Comparison of ENCODE assay signal across 20 mouse cellular contexts in genomic region chr6:90812072-90812471, GRCm38 (mm10).
DNase-seq lines count a peak whose midpoint lies in the region; ATAC-seq lines count a peak whose summit lies in the region.
"Had no signal": no experiment of that assay in that cellular context is flagged by ENCODE, and none has a peak within 500 bp of the region (broad histone marks: within the 10 kb centered on the region; RNA-seq: fewer than 3 reads in every experiment).

No protein-coding gene starts in this region.

- no peak for ATAC-seq in forebrain, embryonic 15.5 days (replicated peaks)
- ATAC-seq: forebrain, embryonic 14.5 days; midbrain, embryonic 16.5 days had no signal

- WGBS in forebrain, embryonic 15.5 days: 57% methylated on average over 3 of the region's 3 CpGs

- peak; percentile 16 for DNase-seq in heart, adult 8-10 months (ENCODE audit: low spot score)
- DNase-seq in heart, postnatal 25 days (ENCODE audit: low spot score): no peak
- DNase-seq in right cerebral cortex, adult 18-20 months: peak; percentile 61
- DNase-seq in right cerebral cortex, adult 2 months (ENCODE audit: low spot score in 2 of 2): no peak
- DNase-seq in cerebellum, adult 9-11 months: peak; percentile 95
- DNase-seq in adrenal gland, postnatal 14 days: no peak
- DNase-seq: adrenal gland, postnatal 25 days; kidney, adult 18-20 months; liver, embryonic 13.5 days; lung, embryonic 14.5 days; lung, postnatal 36 days; thymus, postnatal 14 days had no signal

- H3K9me3 ChIP-seq in forebrain, embryonic 15.5 days: no peaks in the 10 kb centered on the region
- H3K9me3 ChIP-seq: embryonic facial prominence, embryonic 13.5 days; heart, embryonic 15.5 days; hindbrain, embryonic 10.5 days; limb, embryonic 13.5 days; liver, embryonic 13.5 days had no signal

- no peaks in the 10 kb centered on the region for H3K27me3 ChIP-seq in forebrain, embryonic 15.5 days
- H3K27me3 ChIP-seq: heart, embryonic 15.5 days had no signal

- H3K9ac ChIP-seq in forebrain, embryonic 15.5 days (replicated peaks): no peak overlapping the region
- H3K9ac ChIP-seq: embryonic facial prominence, embryonic 13.5 days; heart, embryonic 15.5 days; limb, embryonic 13.5 days; liver, embryonic 13.5 days; lung, embryonic 14.5 days had no signal

- no peak overlapping the region for H3K4me2 ChIP-seq in forebrain, embryonic 15.5 days (replicated peaks)
- H3K4me2 ChIP-seq: embryonic facial prominence, embryonic 13.5 days; heart, embryonic 15.5 days; limb, embryonic 13.5 days; liver, embryonic 13.5 days; lung, embryonic 14.5 days had no signal

- H3K4me3 ChIP-seq in forebrain, embryonic 15.5 days: no peak overlapping the region
- H3K4me3 ChIP-seq: embryonic facial prominence, embryonic 13.5 days; heart, embryonic 15.5 days; hindbrain, embryonic 10.5 days; limb, embryonic 13.5 days; liver, embryonic 13.5 days had no signal

- intact Hi-C loops in heart, postnatal 25 days (cut with DNase I): loop anchor here (10.0 kb wide), 1 partner anchor 157 kb away; no protein-coding TSS in a partner anchor

- no peak overlapping the region for H3K27ac ChIP-seq in forebrain, embryonic 15.5 days (replicated peaks)
- H3K27ac ChIP-seq: embryonic facial prominence, embryonic 13.5 days; heart, embryonic 15.5 days; hindbrain, embryonic 10.5 days; kidney, postnatal 0 days; limb, embryonic 13.5 days; liver, embryonic 13.5 days had no signal

- H3K4me1 ChIP-seq in forebrain, embryonic 15.5 days: peaks cover 48% of the 10 kb centered on the region
- H3K4me1 ChIP-seq: liver, embryonic 13.5 days had no signal

- no peaks in the 10 kb centered on the region for H3K36me3 ChIP-seq in forebrain, embryonic 15.5 days
- H3K36me3 ChIP-seq: embryonic facial prominence, embryonic 13.5 days; heart, embryonic 15.5 days; hindbrain, embryonic 10.5 days; limb, embryonic 13.5 days; liver, embryonic 13.5 days had no signal

Comparison
In these comparisons a context has a peak if more than half of its experiments do, and no peak if none do; other contexts are left out.
1. DNase-seq: peak in heart, adult 8-10 months (single experiment), right cerebral cortex, adult 18-20 months (single experiment) and cerebellum, adult 9-11 months (single experiment); none in heart, postnatal 25 days (single experiment), right cerebral cortex, adult 2 months (0 of 2) and adrenal gland, postnatal 14 days (single experiment).